Mouse (Mus musculus) G1E (cell line): ENCODE measurements around the gene Myom1. TPM values are rescaled to one million over a fixed set of nuclear protein-coding genes. Genes with fewer than 3 reads are reported as not detected.

ENCODE experiments used
- ATAC-seq: 2 replicates; pipeline ENCODE4 v1.8.0; 2016; ENCODE audit warnings: mild to moderate bottlenecking; ENCODE audit not compliant: insufficient number of reproducible peaks, poor library complexity, low FRiP score, severe bottlenecking; ENCODE audit errors: extremely low read depth
- DNase-seq: peaks from one replicate; pipeline ENCODE4 v3.0.0; 2012; ENCODE audit warnings: low spot score
- H3K27me3 ChIP-seq: 2 replicates; pipeline ENCODE4 v1.6.1; 2012; ENCODE audit warnings: mild to moderate bottlenecking, low read length, inconsistent platforms; ENCODE audit not compliant: insufficient read depth
- H3K36me3 ChIP-seq: replicated peaks from 2 replicates; pipeline ENCODE3; 2012; ENCODE audit warnings: mild to moderate bottlenecking, inconsistent platforms
- H3K4me1 ChIP-seq: 2 replicates; pipeline ENCODE4 v1.6.1; 2012; ENCODE audit warnings: low read depth, low read length, inconsistent platforms, mixed read lengths; ENCODE audit not compliant: insufficient read depth
- H3K4me3 ChIP-seq: 2 replicates; pipeline ENCODE4 v1.5.1; 2012; ENCODE audit warnings: low read depth, mild to moderate bottlenecking, inconsistent platforms, low read length, moderate library complexity, mixed read lengths
- H3K9me3 ChIP-seq: replicated peaks from 2 replicates; pipeline ENCODE4 v1.6.1; 2012; ENCODE audit warnings: inconsistent platforms
- CTCF ChIP-seq: IDR thresholded peaks from 2 replicates; pipeline ENCODE4 v1.5.1; 2012; ENCODE audit warnings: low read depth, low read length, inconsistent platforms, mixed read lengths
- GATA1 ChIP-seq: IDR thresholded peaks from 2 replicates; pipeline ENCODE4 v1.6.1; 2012; ENCODE audit warnings: borderline replicate concordance, low read length, inconsistent platforms, mixed read lengths
- GATA2 ChIP-seq: IDR thresholded peaks from 2 replicates; pipeline ENCODE4 v1.6.1; 2012; ENCODE audit warnings: low read depth, low read length, inconsistent platforms, borderline replicate concordance
- POLR2AphosphoS5 ChIP-seq: IDR thresholded peaks from 2 replicates; pipeline ENCODE4 v1.6.1; 2012; ENCODE audit warnings: low read depth, low read length, inconsistent platforms; ENCODE audit not compliant: insufficient replicate concordance
- TAL1 ChIP-seq: conservative IDR thresholded peaks from 2 replicates; pipeline ENCODE4 v1.6.1; 2012; ENCODE audit warnings: low read depth, low read length, inconsistent platforms, mixed read lengths
- polyA plus RNA-seq: library from polyadenylated mRNA; stranded (reverse); fragments of >175 nt; gene quantifications from 2 replicates; pipeline ENCODE4 v1.2.3, GENCODE M21; 2012
- total RNA-seq, 2 experiments: library from RNA; stranded (forward) in 1 of 2; stranded (reverse) in 1 of 2; fragments of 200-1000 nt in 1 of 2; fragments of >200 nt in 1 of 2; fragmentation: Nextera tagmentation in 1 of 2; gene quantifications; 2 replicates each; pipeline ENCODE4 v1.2.3; 2014 to 2017

Myom1 gene
- total and polyA plus RNA-seq, 3 experiments = 0.25 to 1.6 (median 0.71) TPM

DNA sequence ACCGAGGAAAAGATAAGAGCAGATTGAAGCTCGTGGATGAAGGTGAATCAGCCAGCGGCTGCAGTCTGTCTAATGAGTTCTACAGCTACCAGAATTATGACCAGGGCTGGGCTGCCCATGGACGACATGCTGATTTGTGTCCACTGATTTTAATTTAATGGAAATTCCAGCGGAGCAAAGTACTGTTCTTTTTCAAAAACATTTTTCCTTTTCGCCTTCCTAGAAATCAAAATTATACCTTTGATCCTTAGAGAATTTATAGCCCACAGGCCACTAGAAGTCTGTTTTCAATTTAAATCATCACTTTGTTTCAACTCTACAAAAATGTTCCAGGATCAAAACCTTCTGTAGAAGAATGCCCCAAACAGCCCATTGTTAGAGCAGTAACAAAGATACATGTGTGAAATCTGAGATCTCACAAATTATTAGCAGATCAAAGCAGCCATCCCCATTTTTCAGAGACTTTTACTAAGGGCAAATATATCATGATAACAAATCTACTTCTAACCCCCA is 108.4 kb downstream of the Myom1 start:
- H3K4me3 ChIP-seq = no peak overlapping the region
- TF ChIP-seq GATA2 (no peak), GATA1 (no peak), POLR2AphosphoS5 (no peak), TAL1 (no peak)
- H3K9me3 ChIP-seq = no peaks in the 10 kb centered on the region
- peaks cover 11% of the 10 kb centered on the region for H3K27me3 ChIP-seq
- no peaks in the 10 kb centered on the region for H3K36me3 ChIP-seq
- ATAC-seq (no peak), DNase-seq (no peak)
- no peaks in the 10 kb centered on the region for H3K4me1 ChIP-seq

DNA sequence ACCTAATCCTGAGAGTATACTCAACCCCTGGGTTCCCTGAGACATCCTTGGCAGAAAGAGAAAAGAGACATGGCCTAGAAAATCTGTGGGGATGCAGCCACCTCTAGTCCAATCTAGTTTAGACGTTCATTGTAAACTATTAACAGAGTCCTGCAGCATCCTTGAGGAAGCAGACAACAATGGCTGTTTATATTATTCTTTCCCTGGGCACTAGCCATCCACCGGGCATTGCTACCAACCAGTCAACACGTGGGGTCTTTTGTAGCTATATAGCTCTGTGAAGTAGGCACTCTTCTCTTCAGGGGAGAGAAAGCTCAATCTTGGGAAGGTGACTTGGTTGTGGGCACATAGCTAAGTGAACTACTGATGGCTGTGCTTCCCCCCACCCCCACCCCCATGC is 110.3 kb downstream of the Myom1 start:
- ATAC-seq = no peak
- no peak overlapping the region for H3K4me3 ChIP-seq
- H3K27me3 ChIP-seq = peaks cover 11% of the 10 kb centered on the region
- H3K36me3 ChIP-seq = no peaks in the 10 kb centered on the region
- no peak for DNase-seq
- TF ChIP-seq GATA1 = no peak
- TF ChIP-seq GATA2 = no peak
- TF ChIP-seq POLR2AphosphoS5 = no peak
- TF ChIP-seq CTCF = no peak
- TF ChIP-seq TAL1 = no peak
- H3K9me3 ChIP-seq = no peaks in the 10 kb centered on the region
- H3K4me1 ChIP-seq = peaks cover 1% of the 10 kb centered on the region

DNA sequence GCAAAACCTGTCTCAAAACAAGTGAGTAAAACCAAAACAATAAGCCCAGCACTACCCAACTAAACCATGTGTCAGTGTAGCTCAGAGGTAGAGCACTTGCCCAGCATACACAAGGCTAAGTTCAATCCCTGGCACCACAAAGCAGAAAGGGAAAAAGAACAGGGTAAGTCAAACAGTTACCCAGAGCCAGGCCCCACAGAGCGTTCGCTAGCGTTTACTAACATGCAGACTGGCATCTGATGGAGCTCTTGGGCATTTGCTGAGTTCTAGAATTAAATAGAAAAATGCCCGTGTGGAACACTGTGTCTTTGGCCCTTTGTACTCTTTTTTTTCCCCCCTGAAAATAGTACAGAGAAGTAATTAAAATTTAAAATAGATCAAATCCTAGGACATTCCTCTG is 111.8 kb downstream of the Myom1 start:
- Histone ChIP-seq H3K9me3 (no peaks in the 10 kb centered on the region), H3K4me1 (peaks cover 12% of the 10 kb centered on the region), H3K36me3 (no peaks in the 10 kb centered on the region), H3K4me3 (no peak overlapping the region), H3K27me3 (peaks cover 16% of the 10 kb centered on the region)
- ATAC-seq (no peak), DNase-seq (no peak)
- TF ChIP-seq CTCF (no peak), GATA2 (no peak), GATA1 (no peak), POLR2AphosphoS5 (no peak), TAL1 (no peak)

DNA sequence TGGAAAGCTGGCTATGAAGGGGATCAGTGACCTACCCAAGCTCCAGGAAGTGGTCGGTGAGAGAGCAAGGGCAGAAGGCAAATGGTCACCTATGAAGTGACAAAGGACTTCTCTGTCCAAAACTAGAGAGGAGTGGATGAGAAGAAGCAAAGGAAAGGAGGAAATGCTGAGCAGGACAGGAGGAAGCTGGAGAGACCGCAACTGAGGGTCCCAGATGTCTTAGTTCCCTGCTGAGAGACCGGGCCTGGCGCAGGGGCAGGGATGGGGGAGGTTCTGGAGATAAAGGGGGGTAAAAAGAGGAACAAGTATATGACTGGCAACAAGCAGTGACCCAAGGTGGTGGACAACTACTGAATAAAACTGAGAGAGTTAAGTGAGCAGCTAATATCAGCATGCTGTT is 115.5 kb downstream of the Myom1 start:
- Histone ChIP-seq H3K4me1 (peaks cover 12% of the 10 kb centered on the region), H3K27me3 (0 out of 2 replicates have a peak, but pooled peaks cover 5% of the 10 kb centered on the region), H3K4me3 (no peak overlapping the region), H3K9me3 (no peaks in the 10 kb centered on the region), H3K36me3 (no peaks in the 10 kb centered on the region)
- ATAC-seq (peak; percentile 28; the same call in 1 of the 2 replicates), DNase-seq (no peak)
- TF ChIP-seq GATA2 (no peak), TAL1 (no peak), GATA1 (no peak), POLR2AphosphoS5 (no peak), CTCF (no peak)

DNA sequence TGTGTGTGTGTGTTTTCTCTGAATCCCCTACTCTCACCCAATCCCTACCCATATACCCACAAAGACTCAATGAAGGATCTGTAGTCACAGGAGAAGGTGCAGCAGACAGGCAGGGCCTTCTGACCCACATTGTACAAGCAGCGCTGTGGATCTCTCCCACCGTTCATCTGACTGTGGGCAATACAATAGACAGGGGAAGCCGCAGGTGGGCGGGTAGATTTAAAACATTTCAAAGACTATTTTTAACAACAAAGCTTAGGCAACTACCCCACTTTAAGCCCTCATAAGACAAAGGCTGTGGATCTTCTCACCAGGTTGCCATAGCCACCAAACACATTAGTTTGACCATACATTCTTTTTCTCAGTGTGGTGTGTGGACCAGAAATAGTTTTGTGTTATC is 116.2 kb downstream of the Myom1 start:
- Histone ChIP-seq H3K4me1 (peaks cover 13% of the 10 kb centered on the region), H3K9me3 (no peaks in the 10 kb centered on the region), H3K36me3 (no peaks in the 10 kb centered on the region), H3K27me3 (0 out of 2 replicates have a peak, but pooled peaks cover 5% of the 10 kb centered on the region), H3K4me3 (no peak overlapping the region)
- DNase-seq (no peak), ATAC-seq (no peak)
- TF ChIP-seq TAL1 (no peak), POLR2AphosphoS5 (no peak), CTCF (no peak), GATA1 (no peak), GATA2 (no peak)

DNA sequence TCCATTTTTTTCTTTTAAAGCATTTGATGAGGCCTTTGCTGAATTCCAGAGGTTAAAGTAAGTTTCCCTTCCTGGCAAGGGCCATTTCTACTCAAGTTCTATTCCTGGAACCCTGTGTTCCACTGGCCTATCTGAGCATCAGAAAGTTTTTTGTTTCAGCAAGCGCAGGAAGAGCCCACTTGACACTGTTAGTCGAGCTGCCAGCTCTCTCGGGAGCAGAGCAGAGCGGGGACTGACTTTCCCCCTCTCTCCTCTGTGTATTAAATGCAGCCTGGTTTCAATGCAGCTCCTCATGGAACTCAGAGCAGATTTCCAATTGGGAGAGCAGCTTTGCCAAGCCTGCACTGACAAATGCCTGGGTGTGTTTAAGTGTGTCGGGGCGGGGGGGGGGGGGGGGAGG is 118.2 kb downstream of the Myom1 start:
- no peak for ATAC-seq
- peaks cover 22% of the 10 kb centered on the region for H3K4me1 ChIP-seq
- no peak for TF ChIP-seq POLR2AphosphoS5
- no peak for TF ChIP-seq GATA1
- TF ChIP-seq TAL1 = no peak
- TF ChIP-seq CTCF = no peak
- no peak for TF ChIP-seq GATA2

More for the DNA sequence above, 118.2 kb downstream of the Myom1 start:
- no peak for DNase-seq
- Histone ChIP-seq H3K27me3 (peaks cover 7% of the 10 kb centered on the region; the same call in 1 of the 2 replicates), H3K36me3 (no peaks in the 10 kb centered on the region), H3K9me3 (no peaks in the 10 kb centered on the region), H3K4me3 (no peak overlapping the region)
